Mouse (Mus musculus) limb, embryonic 14.5 days (tissue): Measurements from ENCODE around the gene Gm27021. TPM values are rescaled to one million over a fixed set of nuclear protein-coding genes. Genes with fewer than 3 reads are reported as not detected.

Experiments
- ATAC-seq: fragments of 200-750 bp; cut with Nextera tagmentation; 2 replicates; pipeline ENCODE4 v1.8.0; 2017; ENCODE audit warnings: low read depth, moderate number of reproducible peaks, moderate TSS enrichment; ENCODE audit not compliant: low FRiP score
- DNase-seq: peaks from one replicate; pipeline ENCODE4 v3.0.0-alpha.2; 2015; ENCODE audit warnings: low spot score
- H3K27ac ChIP-seq: fragments of 300-500 bp; sonication (generic); replicated peaks from 2 replicates; pipeline ENCODE4 v1.5.1; 2014; ENCODE audit warnings: low read depth, mild to moderate bottlenecking, low read length, moderate library complexity, mixed read lengths
- H3K27me3 ChIP-seq: fragments of 300-500 bp; sonication (generic); 2 replicates; pipeline ENCODE4 v1.6.1; 2014; ENCODE audit warnings: low read length, mixed read lengths; ENCODE audit not compliant: control insufficient read depth, insufficient read depth
- H3K36me3 ChIP-seq: fragments of 300-500 bp; sonication (generic); 2 replicates; pipeline ENCODE4 v1.6.1; 2014; ENCODE audit warnings: mild to moderate bottlenecking, low read length, moderate library complexity, mixed read lengths; ENCODE audit not compliant: control insufficient read depth, insufficient read depth
- H3K4me1 ChIP-seq: fragments of 300-500 bp; sonication (generic); 2 replicates; pipeline ENCODE4 v1.6.1; 2014; ENCODE audit warnings: antibody characterized with exemption, low read length, mixed read lengths; ENCODE audit not compliant: control insufficient read depth, insufficient read depth
- H3K4me2 ChIP-seq: fragments of 300-500 bp; sonication (generic); replicated peaks from 2 replicates; pipeline ENCODE4 v1.6.1; 2014; ENCODE audit warnings: low read depth, mild to moderate bottlenecking, low read length, moderate library complexity; ENCODE audit not compliant: severe bottlenecking
- H3K4me3 ChIP-seq: fragments of 300-500 bp; sonication (generic); replicated peaks from 2 replicates; pipeline ENCODE4 v1.5.1; 2014; ENCODE audit warnings: low read length
- H3K9ac ChIP-seq: fragments of 300-500 bp; sonication (generic); 2 replicates; pipeline ENCODE4 v1.6.1; 2014; ENCODE audit warnings: mild to moderate bottlenecking, low read depth, low read length, moderate library complexity; ENCODE audit not compliant: severe bottlenecking
- H3K9me3 ChIP-seq: fragments of 300-500 bp; sonication (generic); 2 replicates; pipeline ENCODE4 v1.6.1; 2016; ENCODE audit warnings: low read length; ENCODE audit not compliant: control insufficient read depth
- POLR2A ChIP-seq: fragments of 200-500 bp; IDR thresholded peaks from 2 replicates; pipeline ENCODE4 v1.8.0; 2012; ENCODE audit warnings: inconsistent platforms, mild to moderate bottlenecking, moderate library complexity, borderline replicate concordance; ENCODE audit not compliant: insufficient read depth, insufficient read length; ENCODE audit errors: extremely low read depth
- WGBS: fragments of 180-500 bp; shearing (Covaris S2); extraction: QIAGEN DNeasy Blood & Tissue Kit; methylation state at CpG from one replicate; pipeline ENCODE4 v1.1.7; 2014; 5-methylcytosine and 5-hydroxymethylcytosine counted together
- polyA plus RNA-seq, 2 experiments: library from polyadenylated mRNA; depleted of rRNA in 1 of 2; stranded (reverse) in 1 of 2; unstranded in 1 of 2; fragments of >200 nt; fragmentation: Nextera tagmentation in 1 of 2; extraction: Ambion mirVana in 1 of 2; gene quantifications; 2 replicates each; pipeline versions ENCODE4 v1.2.1 to v1.2.3; 2012 to 2014

Gm27021 gene
- polyA plus RNA-seq, 2 experiments = 2.2 to 3.4 TPM

GRCm38 (mm10) chr8:120577821-120578220, 90.1 kb downstream of the Gm27021 start:
- no peak overlapping the region for H3K27ac ChIP-seq
- H3K4me3 ChIP-seq = no peak overlapping the region
- WGBS = 92% methylated on average over 17 of the region's 17 CpGs
- no peaks in the 10 kb centered on the region for H3K9me3 ChIP-seq
- peaks cover 5% of the 10 kb centered on the region; the same call in 1 of the 2 replicates for H3K4me1 ChIP-seq
- DNase-seq (no peak), ATAC-seq (no peak)
- H3K27me3 ChIP-seq = no peaks in the 10 kb centered on the region
- no peak overlapping the region for H3K4me2 ChIP-seq
- TF ChIP-seq POLR2A = no peak
- no peak overlapping the region for H3K9ac ChIP-seq
- H3K36me3 ChIP-seq = peaks cover 94% of the 10 kb centered on the region

GRCm38 (mm10) chr8:120575801-120576200, 92.1 kb downstream of the Gm27021 start:
- peaks cover 5% of the 10 kb centered on the region; the same call in 1 of the 2 replicates for H3K4me1 ChIP-seq
- TF ChIP-seq POLR2A = no peak
- WGBS = 50% methylated on average over 9 of the region's 9 CpGs
- peaks cover 96% of the 10 kb centered on the region for H3K36me3 ChIP-seq
- H3K4me2 ChIP-seq = no peak overlapping the region
- H3K9me3 ChIP-seq = no peaks in the 10 kb centered on the region
- no peak overlapping the region for H3K4me3 ChIP-seq
- ATAC-seq = no peak
- no peak for DNase-seq
- no peak overlapping the region for H3K27ac ChIP-seq
- H3K9ac ChIP-seq = no peak overlapping the region
- no peaks in the 10 kb centered on the region for H3K27me3 ChIP-seq

- DNase-seq = no peak
- no peak for TF ChIP-seq POLR2A
- no peak overlapping the region for H3K9ac ChIP-seq
- H3K27ac ChIP-seq = no peak overlapping the region
- H3K4me3 ChIP-seq = no peak overlapping the region
- H3K27me3 ChIP-seq = no peaks in the 10 kb centered on the region
- WGBS = 77% methylated on average over 19 of the region's 19 CpGs
- H3K4me1 ChIP-seq = peaks cover 5% of the 10 kb centered on the region; the same call in 1 of the 2 replicates
- no peaks in the 10 kb centered on the region for H3K9me3 ChIP-seq
- H3K36me3 ChIP-seq = peaks cover 93% of the 10 kb centered on the region
- no peak for ATAC-seq
- H3K4me2 ChIP-seq = no peak overlapping the region
Observed at GRCm38 (mm10) chr8:120574941-120575340, 92.9 kb downstream of the Gm27021 start.

- TF ChIP-seq POLR2A = no peak
- no peak for DNase-seq
- no peak overlapping the region for H3K9ac ChIP-seq
- no peak overlapping the region for H3K27ac ChIP-seq
- H3K27me3 ChIP-seq = no peaks in the 10 kb centered on the region
- H3K9me3 ChIP-seq = no peaks in the 10 kb centered on the region
- peaks cover 96% of the 10 kb centered on the region for H3K36me3 ChIP-seq
- H3K4me3 ChIP-seq = no peak overlapping the region
- peaks cover 5% of the 10 kb centered on the region; the same call in 1 of the 2 replicates for H3K4me1 ChIP-seq
- ATAC-seq = no peak
- 76% methylated on average over 11 of the region's 11 CpGs for WGBS
- no peak overlapping the region for H3K4me2 ChIP-seq
Observed at GRCm38 (mm10) chr8:120573866-120574265, 94.0 kb downstream of the Gm27021 start.

- DNase-seq (no peak), ATAC-seq (no peak)
- H3K27me3 ChIP-seq = no peaks in the 10 kb centered on the region
- no peak overlapping the region for H3K4me3 ChIP-seq
- no peak for TF ChIP-seq POLR2A
- 84% methylated on average over 21 of the region's 21 CpGs for WGBS
- no peak overlapping the region for H3K4me2 ChIP-seq
- H3K9ac ChIP-seq = no peak overlapping the region
- H3K27ac ChIP-seq = no peak overlapping the region
- H3K4me1 ChIP-seq = peaks cover 5% of the 10 kb centered on the region; the same call in 1 of the 2 replicates
- peaks cover 96% of the 10 kb centered on the region for H3K36me3 ChIP-seq
- H3K9me3 ChIP-seq = no peaks in the 10 kb centered on the region
Observed at GRCm38 (mm10) chr8:120572534-120572933, 95.3 kb downstream of the Gm27021 start.

- Histone ChIP-seq H3K4me3 (no peak overlapping the region), H3K9ac (no peak overlapping the region), H3K4me2 (no peak overlapping the region), H3K36me3 (peaks cover 97% of the 10 kb centered on the region), H3K9me3 (no peaks in the 10 kb centered on the region), H3K27ac (no peak overlapping the region), H3K27me3 (no peaks in the 10 kb centered on the region), H3K4me1 (peaks cover 5% of the 10 kb centered on the region; the same call in 1 of the 2 replicates)
- DNase-seq (no peak), ATAC-seq (no peak)
- no peak for TF ChIP-seq POLR2A
- 83% methylated on average over 8 of the region's 8 CpGs for WGBS
Observed at GRCm38 (mm10) chr8:120571561-120571960, 96.3 kb downstream of the Gm27021 start.
